In the genomic region with DNA sequence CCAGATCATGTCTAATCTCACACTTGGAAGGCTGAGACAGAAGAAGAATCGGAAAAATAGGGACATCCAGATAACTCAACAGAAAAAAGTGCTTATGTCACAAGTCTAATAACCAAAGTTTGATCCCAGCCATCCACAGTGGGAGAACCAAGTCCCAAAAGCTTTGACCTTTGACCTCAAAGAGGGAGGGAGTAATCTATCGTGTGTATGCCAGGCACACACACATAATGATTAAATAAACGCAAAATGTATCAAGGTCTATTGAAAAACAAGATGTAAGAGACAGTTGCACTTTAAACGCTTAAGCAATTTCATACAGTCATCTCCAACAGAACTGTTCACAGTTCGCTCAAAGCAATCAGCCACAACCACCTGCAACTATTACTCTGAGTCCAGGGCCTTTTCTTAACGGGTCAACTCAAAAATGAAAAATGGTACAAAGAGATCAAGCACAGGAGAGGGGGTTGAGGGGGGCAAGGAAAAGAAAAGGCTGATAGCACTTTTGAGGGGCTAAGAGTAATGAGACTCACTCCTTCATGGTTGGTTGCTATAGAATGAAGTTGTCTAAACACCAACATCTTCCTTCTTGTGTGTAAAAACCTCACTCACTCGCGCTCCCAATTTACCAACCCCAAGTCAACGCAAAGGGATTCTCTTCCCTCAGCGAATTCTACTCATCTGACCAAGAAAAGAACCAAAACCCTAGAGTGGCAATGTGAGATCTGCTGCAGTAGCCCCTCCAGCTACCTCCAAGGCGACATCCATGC, we compare ENCODE assay signal across 8 mouse cellular contexts. TPM values are rescaled to one million over a fixed set of nuclear protein-coding genes. Genes with fewer than 3 reads are reported as not detected.
DNase-seq lines count a peak whose midpoint lies in the region; ATAC-seq lines count a peak whose summit lies in the region.

No protein-coding gene starts in this region.

- H3K36me3 ChIP-seq in hindbrain, embryonic 16.5 days (ENCODE audit: control insufficient read depth, insufficient read depth, low read length): no peaks in the 10 kb centered on the region
- H3K36me3 ChIP-seq in neural tube, embryonic 13.5 days: no peaks in the 10 kb centered on the region

- H3K27ac ChIP-seq in hindbrain, embryonic 16.5 days (ENCODE audit: low read depth, low read length): peak overlapping the region; percentile 99
- peak overlapping the region; percentile 98 for H3K27ac ChIP-seq in neural tube, embryonic 13.5 days (replicated peaks)

- H3K4me2 ChIP-seq in hindbrain, embryonic 16.5 days (ENCODE audit: low read length): peak overlapping the region; percentile 75
- H3K4me2 ChIP-seq in neural tube, embryonic 13.5 days: peak overlapping the region; percentile 69

- WGBS in hindbrain, embryonic 16.5 days: 22% methylated on average over 11 of the region's 11 CpGs
- WGBS in neural tube, embryonic 13.5 days: 26% methylated on average over 11 of the region's 11 CpGs

- H3K27me3 ChIP-seq in hindbrain, embryonic 16.5 days (replicated peaks; ENCODE audit: control insufficient read depth, insufficient read depth, low read length): no peaks in the 10 kb centered on the region
- H3K27me3 ChIP-seq in neural tube, embryonic 13.5 days: no peaks in the 10 kb centered on the region

- H3K4me1 ChIP-seq in hindbrain, embryonic 16.5 days (ENCODE audit: control insufficient read depth, insufficient read depth, low read depth, low read length): peaks cover 15% of the 10 kb centered on the region
- H3K4me1 ChIP-seq in neural tube, embryonic 13.5 days (replicated peaks): peaks cover 30% of the 10 kb centered on the region

- no peaks in the 10 kb centered on the region for H3K9me3 ChIP-seq in hindbrain, embryonic 16.5 days (ENCODE audit: control insufficient read depth, low read length)
- H3K9me3 ChIP-seq in neural tube, embryonic 13.5 days: no peaks in the 10 kb centered on the region

- H3K9ac ChIP-seq in hindbrain, embryonic 16.5 days (ENCODE audit: low read depth, low read length): peak overlapping the region; percentile 96
- peak overlapping the region; percentile 94 for H3K9ac ChIP-seq in neural tube, embryonic 13.5 days

- ATAC-seq in CD4-positive, CD25-positive, alpha-beta regulatory T cell, adult 4 months: no peak
- no peak for ATAC-seq in hindbrain, embryonic 16.5 days
- no peak for ATAC-seq in neural tube, embryonic 13.5 days (ENCODE audit: low read depth)

- peak overlapping the region; percentile 96 for H3K4me3 ChIP-seq in hindbrain, embryonic 16.5 days (ENCODE audit: low read length)
- peak overlapping the region; percentile 80 for H3K4me3 ChIP-seq in neural tube, embryonic 13.5 days

- peak; percentile 3 for DNase-seq in CD4-positive, CD25-positive, alpha-beta regulatory T cell, adult 2 months (ENCODE audit: low read depth, low spot score)
- peak; percentile 7 for DNase-seq in right cerebral cortex, postnatal 25 days
- no peak for DNase-seq in right cerebral cortex, postnatal 36 days (ENCODE audit: low spot score in 2 of 2)
- no peak for DNase-seq in cerebellum, postnatal 4 days (ENCODE audit: low spot score in 2 of 2)
- DNase-seq in gastrocnemius, postnatal 4 days (ENCODE audit: low spot score in 2 of 2): no peak

RNA-seq across cellular contexts. Expression of gene Erc1, which starts 1.0 kb away (rescaled TPM):
- polyA plus RNA-seq in CD4-positive, CD25-positive, alpha-beta regulatory T cell, adult 4 months (2017; shearing (Covaris generic)): 1 to 10 TPM; 6.7 to 7.0 TPM
- 42.9 and 46.9 TPM in 2 replicates for polyA plus RNA-seq in hindbrain, embryonic 16.5 days (2015; fragmentation: Nextera tagmentation; extraction: Ambion mirVana)
- polyA plus RNA-seq in neural tube, embryonic 13.5 days (2015; fragmentation: Nextera tagmentation; extraction: Ambion mirVana): 38.1 and 42.0 TPM in 2 replicates
- total RNA-seq in gastrocnemius, postnatal 4 days (2021): 10 to 100 TPM; 29.6 to 32.6 TPM

RNA-seq across cellular contexts. Expression of gene Rad52, which starts 55.6 kb away (rescaled TPM):
- 10 to 100 TPM; 56.6 to 62.2 TPM for polyA plus RNA-seq in CD4-positive, CD25-positive, alpha-beta regulatory T cell, adult 4 months (2017; shearing (Covaris generic))
- polyA plus RNA-seq in hindbrain, embryonic 16.5 days (2015; fragmentation: Nextera tagmentation; extraction: Ambion mirVana): 24.0 and 25.5 TPM in 2 replicates
- polyA plus RNA-seq in neural tube, embryonic 13.5 days (2015; fragmentation: Nextera tagmentation; extraction: Ambion mirVana): 26.1 and 28.5 TPM in 2 replicates
- 10 to 100 TPM; 16.1 to 23.5 TPM for total RNA-seq in gastrocnemius, postnatal 4 days (2021)

Comparison
In these comparisons a context has a peak if more than half of its experiments do, and no peak if none do; other contexts are left out.
1. DNase-seq: peak in CD4-positive, CD25-positive, alpha-beta regulatory T cell, adult 2 months (single experiment) and right cerebral cortex, postnatal 25 days (single experiment); none in right cerebral cortex, postnatal 36 days (0 of 2), cerebellum, postnatal 4 days (0 of 2) and gastrocnemius, postnatal 4 days (0 of 2).